Mouse (Mus musculus) NIH3T3 (cell line): ENCODE data around the gene Clec1a.

Experiments used
- DNase-seq: peaks from one replicate; pipeline ENCODE4 v3.0.0-alpha.2; 2012; ENCODE audit warnings: low read depth

Gene Clec1a

DNA sequence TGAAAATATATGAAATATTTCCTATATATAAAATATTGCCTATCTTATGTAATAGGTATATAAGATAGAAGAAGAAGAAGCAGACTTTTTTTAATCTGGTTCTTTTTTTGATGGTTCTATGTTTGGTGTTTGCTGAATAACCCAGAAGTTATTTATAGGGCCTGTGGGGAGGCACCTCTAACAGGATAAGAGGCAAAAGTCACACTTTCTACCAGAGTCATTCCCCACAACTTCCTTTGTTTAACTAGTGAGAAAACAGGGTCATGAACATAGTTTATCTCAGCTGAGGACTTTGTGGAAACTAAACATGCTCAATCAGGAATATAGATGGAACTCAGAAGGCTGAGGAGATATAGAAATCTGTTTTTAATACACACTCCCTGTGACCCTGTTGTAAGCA, 45.8 kb downstream of the Clec1a start:
- no peak for DNase-seq

DNA sequence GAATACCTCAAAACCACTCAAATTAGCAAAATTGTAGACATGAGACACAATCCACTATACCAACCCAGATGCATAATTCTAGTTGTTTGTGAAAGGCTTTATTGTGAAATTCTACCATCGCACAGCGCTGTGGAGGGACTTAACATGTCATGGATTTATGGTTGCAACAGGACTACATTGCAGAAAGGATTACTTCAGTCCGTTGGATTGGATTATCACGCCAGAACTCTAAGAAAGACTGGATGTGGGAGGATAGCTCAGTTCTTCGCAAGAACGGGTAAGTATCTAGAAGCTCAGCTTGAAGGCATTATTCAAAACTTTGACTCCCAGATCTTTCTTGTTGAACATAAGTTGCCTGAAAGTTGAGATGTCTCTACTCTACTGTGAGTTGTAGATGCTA, 48.4 kb downstream of the Clec1a start:
- no peak for DNase-seq

DNA sequence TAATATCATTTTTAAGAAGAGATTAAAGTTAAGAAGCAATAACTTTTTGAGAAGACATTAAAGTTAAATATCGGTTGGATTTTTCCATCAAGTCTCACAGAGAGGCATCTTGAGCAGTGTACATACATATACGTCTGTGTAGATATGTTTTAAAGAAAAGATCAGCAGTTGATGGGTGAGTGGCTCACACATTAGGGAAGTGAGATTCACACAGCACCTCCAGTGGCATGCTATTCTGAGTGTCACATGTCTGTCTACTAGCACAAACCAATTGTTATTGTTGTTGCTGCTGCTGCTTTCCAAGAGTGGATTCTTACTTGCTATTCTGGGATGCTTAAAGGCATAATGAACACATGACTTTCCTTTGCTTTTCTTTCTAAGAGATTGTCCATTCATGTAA, 49.4 kb downstream of the Clec1a start:
- DNase-seq: no peak

DNA sequence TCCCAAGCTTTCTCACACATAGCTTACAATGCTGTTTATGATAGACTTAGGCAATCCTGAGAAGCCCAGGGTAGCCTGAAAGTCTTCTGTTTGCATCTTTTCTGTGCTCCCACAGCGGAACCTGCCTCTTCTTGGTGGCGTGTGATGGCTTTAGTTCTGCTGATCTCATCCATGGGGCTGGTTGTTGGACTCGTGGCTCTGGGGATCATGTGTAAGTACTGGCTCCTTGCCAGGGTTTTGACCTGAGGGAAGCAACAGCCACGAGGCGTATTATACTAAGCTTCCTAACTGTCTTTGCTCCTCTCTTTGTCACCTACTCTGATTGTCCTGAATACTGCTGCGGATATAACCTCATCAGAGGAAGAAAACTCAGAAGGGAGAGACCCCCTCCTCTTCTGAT, 51.9 kb downstream of the Clec1a start:
- peak; percentile 5 for DNase-seq

DNA sequence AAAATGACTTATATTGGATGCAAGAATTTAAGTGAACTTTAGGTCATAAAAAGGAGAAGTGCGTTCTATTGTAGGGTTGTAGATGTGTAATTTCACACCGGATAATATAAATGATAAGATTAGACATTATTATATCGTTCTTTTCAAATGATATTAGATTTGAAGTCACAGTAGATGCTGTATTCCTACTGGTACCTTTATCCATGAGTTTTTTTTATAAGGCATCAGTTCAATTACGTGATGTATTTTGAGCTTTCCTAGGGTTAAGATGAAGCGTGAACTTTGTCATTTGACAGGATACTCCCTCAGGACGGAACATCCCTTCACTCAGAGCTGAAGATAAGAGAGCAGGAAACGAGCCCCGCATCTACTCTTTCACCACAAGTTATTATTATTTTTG, 54.8 kb downstream of the Clec1a start, which contains the start of gene Clec1b:
TSS of gene Clec1b (plus strand) at position 301 of the 400 bp plus-strand sequence.
- DNase-seq: no peak

DNA sequence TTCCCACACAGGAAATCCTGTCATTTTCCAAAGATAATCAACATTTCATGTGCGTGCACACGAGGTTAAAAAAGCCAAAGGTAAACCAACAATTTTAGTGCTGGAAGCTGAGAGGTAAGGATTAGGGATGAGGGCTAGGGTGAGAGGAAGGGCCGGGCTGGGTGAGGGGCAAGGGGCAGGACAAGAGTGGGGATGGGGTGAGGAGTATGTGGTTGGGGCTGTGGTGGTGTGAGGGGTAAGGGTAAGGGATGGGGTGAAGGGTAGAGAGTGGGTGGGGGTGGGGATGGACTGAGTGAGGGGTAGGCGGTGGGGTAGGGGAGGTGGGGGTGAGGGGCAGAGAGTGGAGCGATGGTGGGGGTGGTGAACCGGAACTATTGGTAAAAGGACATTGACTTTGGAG, 58.1 kb downstream of the Clec1a start:
- no peak for DNase-seq

DNA sequence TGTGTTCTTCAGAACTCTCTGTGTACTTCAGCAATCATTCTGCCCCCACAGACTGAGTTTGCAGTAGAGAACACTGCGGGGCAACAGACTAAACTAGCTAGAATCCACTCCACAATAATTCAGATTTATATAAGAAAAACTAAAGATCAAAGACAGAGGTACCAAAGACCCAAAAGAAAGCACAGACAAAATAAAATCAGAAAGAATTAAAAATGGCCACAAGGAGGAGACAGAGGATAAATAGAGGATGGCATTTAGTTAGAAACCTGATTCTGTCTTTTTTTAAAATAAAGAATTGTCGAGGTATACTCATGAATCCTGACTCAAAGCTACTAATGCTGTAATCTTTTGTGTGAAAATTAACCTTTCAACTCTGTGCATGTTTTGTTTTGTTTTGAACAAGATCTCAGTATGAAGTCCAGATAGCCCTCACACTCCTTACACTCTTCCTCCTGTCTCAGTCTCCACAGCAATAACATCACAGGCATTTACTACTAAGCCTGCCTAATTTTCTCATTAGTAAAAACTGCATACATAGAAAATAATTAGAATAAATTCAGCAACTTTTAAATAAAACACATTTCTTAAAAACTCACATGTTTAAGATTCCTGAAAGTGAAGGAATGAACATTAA, 58.6 kb downstream of the Clec1a start:
- peak; percentile 63 for DNase-seq

DNA sequence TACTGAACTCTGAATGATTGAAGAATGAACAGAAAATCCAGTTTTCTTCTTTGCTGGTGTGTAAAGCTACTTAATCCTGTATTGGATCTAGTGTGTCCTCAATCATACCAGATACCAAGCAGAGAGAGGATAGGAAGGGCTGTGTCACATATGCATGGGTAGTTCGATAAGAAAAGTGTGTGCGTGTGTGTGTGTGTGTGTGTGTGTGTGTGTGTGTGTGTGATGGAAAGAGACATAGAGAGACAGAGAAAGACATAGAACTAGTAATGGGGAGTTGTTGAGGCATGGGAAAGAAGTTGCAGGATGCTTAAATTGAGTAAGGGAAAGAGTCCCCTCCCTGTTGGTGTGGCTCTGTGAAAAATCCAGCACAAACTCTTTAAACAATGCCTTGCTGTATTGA, 66.0 kb downstream of the Clec1a start, which contains the start of gene Clec12b:
TSS of gene Clec12b (minus strand) at position 101 of the 400 bp plus-strand sequence.
- DNase-seq: no peak

DNA sequence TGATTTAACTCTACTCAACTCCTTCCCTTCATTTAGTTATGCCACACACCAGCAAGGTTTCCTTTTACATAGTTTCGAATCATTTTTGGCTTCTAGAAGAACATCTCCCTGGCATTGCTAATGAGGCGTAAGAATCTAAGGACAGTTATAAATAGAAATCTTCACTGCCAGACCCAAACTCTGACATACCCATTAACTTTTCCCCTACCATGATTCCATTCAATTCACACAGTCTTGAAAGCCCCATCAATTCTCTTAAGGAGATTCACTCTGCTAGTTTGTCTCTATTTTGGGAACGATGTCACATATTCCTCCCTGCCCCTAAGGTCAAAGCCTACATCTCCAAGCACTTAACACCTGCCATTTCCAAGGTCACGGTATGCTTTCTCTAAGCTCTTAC, 66.8 kb downstream of the Clec1a start:
- DNase-seq: no peak

DNA sequence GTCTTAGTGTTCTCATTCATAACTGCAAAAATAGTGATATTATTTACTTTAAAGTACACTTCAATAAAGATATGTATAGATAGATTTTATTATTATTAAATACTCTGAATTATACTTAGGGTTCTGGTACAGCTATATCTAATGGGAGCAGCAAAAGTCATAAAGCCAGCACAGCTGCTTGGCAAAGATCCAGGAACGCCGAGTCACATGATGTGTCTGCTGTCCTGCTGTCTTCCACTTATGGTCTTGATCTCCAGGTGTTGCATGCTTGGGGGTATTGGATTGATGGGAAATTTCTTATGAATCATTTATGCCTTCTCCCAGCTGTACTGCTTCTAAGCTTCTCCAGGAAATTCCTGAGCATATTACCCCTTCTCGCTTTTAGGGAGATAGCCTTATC, 68.3 kb downstream of the Clec1a start:
- peak; percentile 10 for DNase-seq

DNA sequence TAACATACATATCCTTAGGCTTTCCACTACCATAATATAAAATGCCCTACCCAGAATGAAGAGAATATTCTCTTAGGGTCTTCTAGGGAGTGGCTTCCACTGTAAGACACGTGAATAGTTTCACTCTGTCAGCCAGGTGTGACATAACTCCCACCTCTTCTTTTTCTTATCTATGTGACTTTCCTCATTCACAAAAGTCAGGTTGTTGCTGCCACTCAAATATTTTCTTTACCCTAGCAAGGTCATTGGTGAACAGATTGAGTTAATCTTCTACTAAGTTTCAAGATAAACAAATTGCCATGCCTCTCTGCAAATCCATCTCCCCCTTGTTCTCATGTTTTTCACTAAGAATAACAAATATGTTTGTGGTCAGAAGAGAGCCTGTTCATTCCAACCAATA, 70.1 kb downstream of the Clec1a start:
- no peak for DNase-seq

DNA sequence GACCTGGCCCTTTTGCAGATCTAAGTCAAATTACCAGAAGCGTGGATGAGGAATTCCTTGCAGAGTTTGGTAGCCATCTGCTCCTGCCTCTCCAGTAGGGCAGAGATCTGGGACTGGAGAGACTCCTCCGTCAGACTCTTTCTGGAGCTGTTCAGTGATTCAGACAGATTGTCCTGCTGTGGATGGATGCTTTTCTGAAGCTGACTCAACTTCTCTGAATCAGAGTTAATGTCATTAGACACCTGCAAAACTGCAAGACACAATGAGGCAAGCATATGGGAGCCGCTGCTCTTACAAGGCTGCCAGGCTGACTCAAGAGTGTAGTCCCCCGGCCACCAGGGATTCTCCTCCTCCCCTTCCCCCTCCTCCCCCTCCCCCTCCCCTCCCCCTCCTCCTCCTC, 71.3 kb downstream of the Clec1a start:
- no peak for DNase-seq

DNA sequence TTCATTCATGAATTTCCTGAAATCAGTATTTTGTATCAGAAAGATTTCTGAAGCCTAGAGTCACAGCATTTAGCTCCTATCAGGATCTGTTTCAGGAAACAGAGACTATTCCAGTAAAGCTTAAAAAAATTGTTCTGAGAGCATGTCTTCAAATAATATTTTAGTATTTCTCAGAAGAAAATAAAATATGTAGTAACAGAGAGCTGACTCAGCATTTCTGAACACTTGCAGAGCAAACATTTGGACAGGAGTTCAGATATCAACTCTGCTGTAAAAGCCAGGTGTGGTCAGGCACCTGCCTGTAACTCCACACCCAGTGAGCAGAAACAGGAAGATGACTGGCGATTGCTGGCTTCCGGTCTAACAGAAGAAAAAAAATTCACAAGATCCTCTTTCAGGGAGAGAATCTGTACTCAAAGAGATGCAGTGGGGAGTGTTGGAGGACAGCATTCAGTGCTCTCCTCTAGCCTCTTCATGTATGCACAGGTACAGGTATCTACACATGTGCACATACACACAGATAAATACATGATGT, 76.8 kb downstream of the Clec1a start:
- DNase-seq: no peak
